Mouse (Mus musculus) liver, embryonic 12.5 days (tissue): Measurements from ENCODE around the gene Doc2g. TPM values are rescaled to one million over a fixed set of nuclear protein-coding genes. Genes with fewer than 3 reads are reported as not detected.

Experiments used
- polyA plus RNA-seq: library from polyadenylated mRNA; unstranded; fragments of >200 nt; fragmentation: Nextera tagmentation; extraction: Ambion mirVana; gene quantifications from 2 replicates; pipeline ENCODE4 v1.2.1, GENCODE M21; 2016

The Doc2g gene
- polyA plus RNA-seq, 1 experiment from 2014 or later: 1.5 TPM

Other genes starting within 250 kb of the Doc2g start
- 12.5 and 13.4 TPM in 2 replicates for gene Kmt5b, start 235.9 kb upstream of the Doc2g start, polyA plus RNA-seq
- 25.5 and 26.7 TPM in 2 replicates for gene Chka, start 151.5 kb upstream of the Doc2g start, polyA plus RNA-seq
- 24.7 and 26.1 TPM in 2 replicates for gene Tcirg1, start 96.2 kb upstream of the Doc2g start, polyA plus RNA-seq
- gene Ndufs8, start 90.5 kb upstream of the Doc2g start, polyA plus RNA-seq: 197 and 218 TPM in 2 replicates
- gene Aldh3b1, start 73.5 kb upstream of the Doc2g start, polyA plus RNA-seq: 1.8 and 1.9 TPM in 2 replicates
- 14.3 and 15.3 TPM in 2 replicates for gene Unc93b1, start 68.1 kb upstream of the Doc2g start, polyA plus RNA-seq
- gene Aldh3b3, start 44.7 kb upstream of the Doc2g start, polyA plus RNA-seq: 0.04 TPM in 1 of 2 replicates, not detected in the other
- 0.14 and 0.22 TPM in 2 replicates for gene Aldh3b2, start 31.0 kb upstream of the Doc2g start, polyA plus RNA-seq
- gene Acy3, start 16.7 kb upstream of the Doc2g start, polyA plus RNA-seq: 9.1 and 10.0 TPM in 2 replicates
- 1.2 and 1.3 TPM in 2 replicates for gene Tbx10, start 10.6 kb upstream of the Doc2g start, polyA plus RNA-seq
- gene Nudt8, start 2.7 kb upstream of the Doc2g start, polyA plus RNA-seq: 18.6 and 21.0 TPM in 2 replicates
- gene Gm49405, start 2.7 kb upstream of the Doc2g start, polyA plus RNA-seq: 0.85 and 1.1 TPM in 2 replicates
- gene Ndufv1, start 9.5 kb downstream of the Doc2g start, polyA plus RNA-seq: 186 and 187 TPM in 2 replicates
- gene Gstp1, start 34.7 kb downstream of the Doc2g start, polyA plus RNA-seq: 583 and 622 TPM in 2 replicates
- 6.2 and 7.3 TPM in 2 replicates for gene Gstp2, start 42.7 kb downstream of the Doc2g start, polyA plus RNA-seq
- gene Gstp3, start 56.3 kb downstream of the Doc2g start, polyA plus RNA-seq: 15.0 and 18.5 TPM in 2 replicates
- gene Cabp2, start 78.3 kb downstream of the Doc2g start, polyA plus RNA-seq: 0.37 and 0.53 TPM in 2 replicates
- gene Cdk2ap2, start 93.9 kb downstream of the Doc2g start, polyA plus RNA-seq: 93.2 and 101 TPM in 2 replicates
- 4.8 and 5.0 TPM in 2 replicates for gene Pitpnm1, start 96.7 kb downstream of the Doc2g start, polyA plus RNA-seq
- 42.0 and 43.6 TPM in 2 replicates for gene Aip, start 122.5 kb downstream of the Doc2g start, polyA plus RNA-seq
- not detected in 2 replicates for gene Gpr152, start 136.5 kb downstream of the Doc2g start, polyA plus RNA-seq
- gene Cabp4, start 140.7 kb downstream of the Doc2g start, polyA plus RNA-seq: 0.06 and 0.07 TPM in 2 replicates
- 86.5 and 86.9 TPM in 2 replicates for gene Coro1b, start 145.3 kb downstream of the Doc2g start, polyA plus RNA-seq
- gene Ptprcap, start 150.3 kb downstream of the Doc2g start, polyA plus RNA-seq: 24.3 and 26.2 TPM in 2 replicates
- gene Rps6kb2, start 160.0 kb downstream of the Doc2g start, polyA plus RNA-seq: 39.1 and 39.4 TPM in 2 replicates
- 0.93 and 1.3 TPM in 2 replicates for gene Carns1, start 172.2 kb downstream of the Doc2g start, polyA plus RNA-seq
- gene Tbc1d10c, start 188.0 kb downstream of the Doc2g start, polyA plus RNA-seq: 4.3 and 4.9 TPM in 2 replicates
- gene Ppp1ca, start 188.8 kb downstream of the Doc2g start, polyA plus RNA-seq: 572 and 577 TPM in 2 replicates
- 26.5 and 26.8 TPM in 2 replicates for gene Rad9a, start 198.3 kb downstream of the Doc2g start, polyA plus RNA-seq
- 0.73 and 1.3 TPM in 2 replicates for gene Clcf1, start 210.9 kb downstream of the Doc2g start, polyA plus RNA-seq
- gene AC109138.7, start 211.0 kb downstream of the Doc2g start, polyA plus RNA-seq: not detected in 2 replicates
- 12.8 and 13.2 TPM in 2 replicates for gene Pold4, start 228.6 kb downstream of the Doc2g start, polyA plus RNA-seq